Mouse (Mus musculus) adrenal gland, postnatal 14 days (tissue): ENCODE measurements around the gene 4932414N04Rik. TPM values are rescaled to one million over a fixed set of nuclear protein-coding genes. Genes with fewer than 3 reads are reported as not detected.

Experiments
- total RNA-seq: library from RNA; stranded (reverse); gene quantifications from 2 replicates; pipeline ENCODE4 v1.2.3, GENCODE M21; 2021

The 4932414N04Rik gene
- total RNA-seq, 1 experiment from 2014 or later: not detected

Other genes starting within 250 kb of the 4932414N04Rik start
- 61.9 and 62.4 TPM in 2 replicates for gene Stk39, start 184.2 kb upstream of the 4932414N04Rik start, total RNA-seq
- gene 4933409G03Rik, start 74.1 kb upstream of the 4932414N04Rik start, total RNA-seq: not detected in 2 replicates
- gene Cers6, start 205.0 kb downstream of the 4932414N04Rik start, total RNA-seq: 8.4 and 8.5 TPM in 2 replicates